Mouse (Mus musculus): ENCODE data around the gene Brinp2. TPM values are rescaled to one million over a fixed set of nuclear protein-coding genes. Genes with fewer than 3 reads are reported as not detected.

The Brinp2 gene
- total RNA-seq, 4 experiments from 2014 or later: 0.19 to 0.54 (median 0.35) TPM

- DNase-seq (ENCODE audit: low spot score in 2 of 2): no peak
These were observed 135.1 kb downstream of the Brinp2 start for GRCm38 (mm10) chr1:158221048-158221447.

GRCm38 (mm10) chr1:158220148-158220547 lies 136.0 kb downstream of the Brinp2 start:
- DNase-seq (ENCODE audit: low spot score in 2 of 2): no peak

GRCm38 (mm10) chr1:158218750-158219149 lies 137.4 kb downstream of the Brinp2 start:
- no peak for DNase-seq (ENCODE audit: low spot score in 2 of 2)

GRCm38 (mm10) chr1:158218294-158218693 lies 137.8 kb downstream of the Brinp2 start:
- no peak for DNase-seq (ENCODE audit: low spot score in 2 of 2)

DNA sequence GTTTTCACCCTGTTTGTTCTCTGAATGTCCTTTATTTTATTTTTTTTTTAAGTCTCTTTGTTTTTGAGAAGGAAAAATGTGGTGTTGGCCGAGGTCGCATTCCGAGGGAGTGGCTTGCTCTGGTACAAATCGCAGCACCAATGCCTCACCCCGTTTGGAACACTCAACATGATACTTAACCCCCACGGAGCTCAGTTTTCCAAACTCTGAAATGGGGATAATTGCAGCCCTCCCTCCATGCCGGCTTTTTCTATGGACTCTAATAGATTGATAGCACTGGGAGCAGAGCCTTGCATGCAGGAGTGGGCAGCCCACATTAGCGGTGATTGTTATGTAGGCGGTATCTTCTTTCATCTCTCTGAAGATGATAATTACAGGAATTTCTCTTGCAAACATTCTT lies 140.5 kb downstream of the Brinp2 start:
- no peak for DNase-seq (ENCODE audit: low spot score in 2 of 2)

GRCm38 (mm10) chr1:158214743-158215142 lies 141.4 kb downstream of the Brinp2 start:
- DNase-seq (ENCODE audit: low spot score in 2 of 2): no peak

- no peak for DNase-seq (ENCODE audit: low spot score in 2 of 2)
These were observed 142.4 kb downstream of the Brinp2 start for GRCm38 (mm10) chr1:158213736-158214135.

DNA sequence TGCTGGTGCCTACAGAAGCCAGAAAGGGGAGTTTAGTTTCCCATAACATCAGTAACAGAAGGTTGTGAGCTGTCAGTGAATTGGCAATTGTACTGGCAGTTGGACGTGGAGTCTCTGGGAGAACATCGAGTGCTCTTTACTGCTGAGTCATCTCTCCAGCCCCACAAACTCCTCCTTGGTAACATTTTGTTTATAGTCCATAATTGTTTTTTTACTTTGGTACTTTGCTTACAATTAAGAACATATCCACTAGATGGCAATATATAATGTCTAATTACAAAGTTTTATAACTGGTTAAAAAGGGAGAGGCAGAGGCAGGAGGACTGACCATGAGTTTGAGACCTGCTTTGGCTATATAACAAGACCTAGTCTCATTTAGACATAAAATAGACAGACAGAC lies 148.5 kb downstream of the Brinp2 start:
- no peak for DNase-seq (ENCODE audit: low spot score in 2 of 2)

- no peak for DNase-seq (ENCODE audit: low spot score in 2 of 2)
These were observed 153.2 kb downstream of the Brinp2 start for GRCm38 (mm10) chr1:158202932-158203331.

Other genes with a start within 250 kb of the Brinp2 start
- under 1 TPM; 0.11 to 0.70 (median 0.37) TPM for gene Astn1, start 5.9 kb upstream of the Brinp2 start, total RNA-seq (2022)